ENCODE assay signal across 28 mouse cellular contexts in genomic region chr15:84178733-84179132, GRCm38 (mm10). TPM values are rescaled to one million over a fixed set of nuclear protein-coding genes. Genes with fewer than 3 reads are reported as not detected.
"Had no signal": no experiment of that assay in that cellular context is flagged by ENCODE, and none has a peak within 500 bp of the region (broad histone marks: within the 10 kb centered on the region; RNA-seq: fewer than 3 reads in every experiment).

No protein-coding gene starts in this region.

- H3K36me3 ChIP-seq: intestine, embryonic 15.5 days; kidney, embryonic 15.5 days; limb, embryonic 12.5 days; limb, embryonic 15.5 days; midbrain, embryonic 12.5 days; midbrain, embryonic 15.5 days; neural tube, embryonic 12.5 days; stomach, embryonic 15.5 days had no signal

- H3K4me3 ChIP-seq: intestine, embryonic 15.5 days; kidney, embryonic 15.5 days; layer of hippocampus, adult 2 months; left cerebral cortex, adult 2 months; limb, embryonic 12.5 days; limb, embryonic 15.5 days; midbrain, embryonic 12.5 days; midbrain, embryonic 15.5 days; neural tube, embryonic 12.5 days; neural tube, embryonic 15.5 days; stomach, embryonic 15.5 days had no signal

- H3K27ac ChIP-seq: intestine, embryonic 15.5 days; kidney, embryonic 15.5 days; layer of hippocampus, adult 2 months; left cerebral cortex, adult 2 months; limb, embryonic 12.5 days; limb, embryonic 15.5 days; liver, embryonic 14.5 days; macrophage; midbrain, embryonic 12.5 days; midbrain, embryonic 15.5 days; neural tube, embryonic 12.5 days; neural tube, embryonic 15.5 days; stomach, embryonic 15.5 days had no signal

- H3K27me3 ChIP-seq: intestine, embryonic 15.5 days; limb, embryonic 12.5 days; limb, embryonic 15.5 days; midbrain, embryonic 15.5 days; neural tube, embryonic 12.5 days; neural tube, embryonic 15.5 days; stomach, embryonic 15.5 days had no signal

- H3K4me1 ChIP-seq: intestine, embryonic 15.5 days; midbrain, embryonic 15.5 days; neural tube, embryonic 12.5 days; neural tube, embryonic 15.5 days had no signal

- DNase-seq: kidney, adult 11 months; kidney, adult 8-10 months; kidney, postnatal 10 days; kidney, postnatal 36 days; liver, postnatal 0 days; lung, embryonic 14.5 days; right cerebral cortex, postnatal 14 days; spleen, adult 18-20 months; thymus, postnatal 36 days had no signal

RNA-seq across cellular contexts. Expression of gene Pnpla3, which starts 11.1 kb away (rescaled TPM):
- total RNA-seq: megakaryocyte, adult 5-6 weeks had no signal
- polyA plus RNA-seq: macrophage had no signal

RNA-seq across cellular contexts. Expression of gene Pnpla5, which starts 55.8 kb away (rescaled TPM):
- total RNA-seq: layer of hippocampus, adult 2 months; left cerebral cortex, adult 2 months; left cerebral cortex, postnatal 10 days; left cerebral cortex, postnatal 36 days; megakaryocyte, adult 5-6 weeks had no signal
- polyA plus RNA-seq: intestine, embryonic 15.5 days; kidney, embryonic 15.5 days; limb, embryonic 12.5 days; limb, embryonic 15.5 days; liver, embryonic 11.5 days; lung, embryonic 14.5 days; lung, postnatal 0 days; macrophage; midbrain, embryonic 12.5 days; midbrain, embryonic 15.5 days; neural tube, embryonic 12.5 days; neural tube, embryonic 15.5 days; stomach, embryonic 15.5 days; urinary bladder, adult 2 months had no signal
